Mouse (Mus musculus) urinary bladder, postnatal 14 days (tissue): ENCODE results near the gene Klf13.
A peak's percentile ranks its signal among the peaks of the same experiment; 100 is the strongest.

ENCODE experiments used
- DNase-seq: peaks from one replicate; pipeline ENCODE4 v3.0.0; 2021; ENCODE audit warnings: low spot score

The Klf13 gene

DNA sequence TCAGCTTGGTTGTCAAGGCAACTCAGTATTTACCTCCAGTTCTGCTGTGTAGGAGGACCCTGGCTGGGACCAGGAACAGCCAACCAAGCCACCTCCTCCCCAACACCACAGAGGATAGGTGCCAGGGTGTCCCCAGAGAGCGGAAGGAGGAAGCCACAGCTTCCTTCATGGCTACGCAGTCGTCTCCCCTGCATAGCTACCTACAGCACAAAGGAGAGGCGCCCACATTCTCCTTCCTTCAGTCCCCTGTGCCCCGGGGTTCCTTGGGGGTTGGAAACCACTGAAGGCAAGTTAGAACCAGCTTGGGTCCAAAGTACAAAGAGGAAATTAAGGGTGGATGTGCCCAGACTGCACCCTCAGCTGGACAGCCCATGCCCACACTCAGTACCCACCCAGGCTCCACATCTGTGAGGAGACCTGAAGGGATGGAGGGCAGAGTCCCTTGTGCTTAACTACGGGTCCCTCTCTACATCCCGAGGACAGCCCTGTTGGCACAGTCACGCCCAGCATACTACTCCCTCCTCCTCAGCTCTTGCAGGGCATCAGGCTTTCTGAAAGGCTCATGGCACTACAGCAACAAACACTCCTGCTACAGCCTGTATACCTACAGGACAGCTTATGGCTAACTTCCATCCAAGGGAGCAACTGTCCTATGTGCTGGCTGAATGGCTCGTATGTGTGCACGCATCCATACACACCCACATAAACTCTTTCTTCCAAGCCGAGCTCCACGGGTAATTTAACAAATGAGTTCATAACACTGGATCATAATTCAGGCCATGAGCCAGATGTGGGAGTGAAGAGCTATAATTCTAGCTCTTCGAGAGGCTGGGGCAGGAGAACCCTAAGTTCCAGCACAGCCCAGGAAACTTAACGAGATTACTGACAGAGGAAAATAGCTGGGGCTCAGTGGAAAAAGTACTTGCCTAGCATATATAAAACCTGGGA is 13.0 kb downstream of the Klf13 start:
- peak; percentile 50 for DNase-seq

DNA sequence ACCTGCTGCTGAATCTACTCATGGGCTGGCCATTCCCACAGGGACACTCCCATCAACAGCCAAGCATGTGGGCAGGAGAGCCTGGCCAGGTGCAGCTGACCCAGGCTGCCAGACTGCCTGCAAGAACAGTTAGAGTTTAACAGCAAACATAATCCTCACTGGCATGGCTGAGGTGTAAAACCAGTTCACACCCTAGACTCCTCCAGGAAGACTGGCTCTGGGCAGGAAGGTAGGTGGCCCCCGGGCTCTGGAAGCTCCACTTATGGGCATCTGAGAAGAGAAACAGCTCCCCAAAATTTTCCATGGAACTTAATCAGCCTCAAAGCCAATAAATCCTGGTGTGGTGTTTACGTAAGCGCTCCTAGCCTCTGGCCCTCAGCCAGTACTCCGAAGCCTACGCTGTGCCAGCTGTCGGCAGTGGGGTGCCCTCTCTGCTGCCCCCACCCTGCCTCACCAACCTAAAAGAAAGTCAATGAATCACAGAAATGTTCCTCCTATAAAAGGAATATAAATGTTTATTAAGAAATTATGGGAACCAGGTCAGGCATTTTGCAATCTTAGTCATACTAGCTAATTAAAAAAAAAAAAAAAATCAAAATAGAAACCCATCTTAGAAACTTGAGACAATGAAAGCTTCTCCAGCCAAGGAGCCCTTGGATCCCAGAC is 13.8 kb downstream of the Klf13 start:
- peak; percentile 77 for DNase-seq

DNA sequence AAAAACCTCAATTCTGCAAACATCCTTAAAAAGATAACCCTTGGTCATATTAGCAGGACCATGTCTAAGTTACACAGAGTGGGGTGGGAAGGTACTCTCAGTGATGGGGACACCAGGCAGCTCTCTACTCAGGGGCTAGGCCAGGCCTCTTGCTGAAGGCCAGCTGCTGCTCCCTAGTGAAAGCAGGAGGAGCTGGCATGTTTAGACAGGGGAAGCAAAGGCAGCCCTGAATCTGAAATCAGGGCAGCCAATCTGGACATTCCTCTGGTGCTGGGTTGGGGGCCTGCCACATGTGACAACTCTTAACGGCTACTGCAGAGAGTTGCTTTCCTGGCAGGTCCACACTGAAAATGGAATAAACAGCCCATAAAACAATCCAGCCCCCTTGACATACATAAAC is 14.6 kb downstream of the Klf13 start:
- no peak for DNase-seq

DNA sequence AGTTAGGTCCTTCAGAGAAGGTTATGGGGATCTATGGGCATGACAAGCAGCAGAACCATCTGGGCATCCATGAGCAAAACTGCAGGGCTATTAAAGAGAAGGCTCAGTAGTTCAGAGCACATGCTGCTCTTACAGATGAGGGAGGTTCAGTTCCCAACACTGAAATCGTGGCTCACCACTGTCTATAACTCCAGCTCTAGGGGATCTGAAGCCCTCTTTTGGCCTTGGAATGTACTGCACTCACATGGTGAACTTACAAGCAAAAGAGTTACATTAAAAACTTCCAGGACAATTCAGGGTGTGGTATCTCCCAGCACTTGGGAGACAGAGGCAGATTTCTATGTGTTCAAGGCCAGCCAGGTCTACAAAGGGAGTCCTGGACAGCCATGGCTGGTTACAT is 15.7 kb downstream of the Klf13 start:
- no peak for DNase-seq

DNA sequence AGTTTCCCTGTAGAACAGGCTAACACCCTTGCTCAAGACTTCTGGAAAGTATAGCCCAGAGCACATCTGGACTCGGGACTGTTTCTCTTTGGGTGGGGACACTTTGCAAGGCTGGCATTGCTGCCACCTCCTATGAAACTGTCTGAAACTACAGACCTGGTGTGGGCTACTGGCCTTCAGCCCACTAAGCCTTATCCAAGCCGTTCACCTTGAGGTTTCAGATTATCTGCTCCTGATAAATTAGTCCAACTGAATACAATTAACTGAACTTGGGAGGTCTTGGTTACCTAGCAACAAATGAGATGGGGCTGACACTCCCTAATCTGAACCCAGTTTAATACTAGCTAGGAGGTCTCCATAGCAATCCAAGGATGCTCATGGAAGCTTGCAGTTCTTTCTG is 16.1 kb downstream of the Klf13 start:
- no peak for DNase-seq

DNA sequence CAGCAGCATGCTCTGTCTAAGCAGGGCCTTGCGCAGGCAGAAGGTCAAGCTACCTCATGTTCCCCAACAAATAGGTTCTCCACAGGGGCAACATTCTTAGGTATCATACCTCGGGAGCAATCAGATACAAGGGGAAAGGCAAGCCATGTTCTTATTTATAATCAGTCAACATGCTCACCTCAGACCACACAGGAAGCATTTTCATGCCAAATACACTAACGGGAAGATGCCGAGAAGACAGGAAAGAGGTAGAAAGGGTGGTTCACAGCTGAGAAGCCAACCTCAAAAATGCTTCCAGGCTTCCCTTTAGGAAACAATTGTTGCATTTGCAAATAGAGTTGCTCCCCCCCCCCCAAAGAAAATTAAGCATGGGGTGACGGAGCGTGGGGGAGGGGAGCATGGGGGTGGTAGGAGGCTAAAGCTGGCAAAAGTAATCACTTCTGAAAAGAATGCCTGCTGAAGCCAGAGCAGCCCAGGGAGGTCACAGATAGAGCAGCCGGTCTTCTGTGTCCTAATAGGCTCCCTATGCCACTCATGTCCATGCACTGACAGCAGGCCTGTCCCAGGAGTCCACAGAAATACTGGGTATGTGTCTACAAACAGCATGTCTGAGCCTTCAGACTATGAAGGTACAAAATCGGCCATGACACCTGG is 16.7 kb downstream of the Klf13 start:
- no peak for DNase-seq

DNA sequence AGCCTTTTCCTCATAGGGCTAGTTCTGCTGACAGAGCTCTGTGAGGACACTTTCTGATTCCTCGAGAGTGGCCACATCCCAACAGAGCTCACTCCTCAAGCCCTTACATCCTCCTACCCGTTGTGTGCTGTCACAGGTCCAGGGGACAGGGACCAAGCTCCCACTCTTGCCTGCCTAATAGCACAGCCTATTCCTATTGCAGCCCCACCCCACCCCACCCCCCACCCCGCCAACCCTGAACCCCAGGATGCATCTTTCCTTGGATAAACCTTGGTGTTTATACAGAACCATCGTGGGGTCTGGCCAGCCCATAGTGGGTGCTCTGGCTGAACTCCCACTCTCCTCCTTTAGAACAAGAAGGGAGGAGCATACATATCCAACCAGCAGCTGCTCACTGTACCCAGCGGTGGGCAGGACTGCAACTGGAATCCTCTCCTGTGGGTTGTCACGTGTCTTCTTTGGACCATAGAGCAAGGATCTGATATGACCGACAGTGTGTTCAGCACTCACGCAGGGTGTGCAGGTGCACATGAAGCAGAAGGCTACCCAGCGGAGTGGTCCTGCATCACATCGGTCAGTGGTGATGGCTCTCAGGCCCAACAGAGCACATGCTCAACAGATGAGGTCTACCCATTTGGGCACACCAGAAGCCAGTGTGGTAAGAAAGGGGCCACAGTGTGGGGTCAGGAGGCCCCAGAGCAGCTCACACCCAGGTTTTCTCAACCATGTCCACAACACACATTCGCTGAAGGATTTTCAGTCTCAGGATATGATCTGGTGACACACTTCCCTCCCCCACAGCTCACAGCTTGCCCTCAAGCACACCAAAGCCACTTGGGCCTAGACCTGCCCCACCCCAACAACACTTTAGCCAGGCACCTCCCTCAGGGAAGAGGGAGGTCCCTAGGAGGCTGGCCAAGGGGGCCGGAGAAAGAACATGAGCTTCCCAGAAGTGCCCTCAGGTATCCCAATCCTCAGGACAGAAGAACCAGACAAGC is 19.6 kb downstream of the Klf13 start:
- DNase-seq = no peak

DNA sequence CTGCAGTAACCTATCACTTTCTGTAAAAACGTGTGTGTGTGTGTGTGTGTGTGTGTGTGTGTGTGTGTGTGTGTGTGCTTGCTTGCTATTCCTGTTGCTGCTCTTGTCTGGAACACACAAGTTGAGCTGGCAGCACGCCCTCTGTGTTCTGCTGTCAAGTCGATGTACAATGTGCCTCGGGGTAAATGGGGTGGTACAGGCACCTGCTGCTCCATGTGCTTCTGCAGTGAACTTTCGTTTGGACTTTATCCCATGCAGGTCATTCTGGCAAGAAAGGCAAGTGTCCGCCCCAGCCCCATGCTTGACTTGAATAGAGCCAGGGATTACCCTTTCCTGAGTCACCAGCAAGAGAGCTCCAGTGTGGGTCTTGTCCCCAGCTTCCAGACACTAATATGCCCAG is 21.0 kb downstream of the Klf13 start:
- peak; percentile 63 for DNase-seq

DNA sequence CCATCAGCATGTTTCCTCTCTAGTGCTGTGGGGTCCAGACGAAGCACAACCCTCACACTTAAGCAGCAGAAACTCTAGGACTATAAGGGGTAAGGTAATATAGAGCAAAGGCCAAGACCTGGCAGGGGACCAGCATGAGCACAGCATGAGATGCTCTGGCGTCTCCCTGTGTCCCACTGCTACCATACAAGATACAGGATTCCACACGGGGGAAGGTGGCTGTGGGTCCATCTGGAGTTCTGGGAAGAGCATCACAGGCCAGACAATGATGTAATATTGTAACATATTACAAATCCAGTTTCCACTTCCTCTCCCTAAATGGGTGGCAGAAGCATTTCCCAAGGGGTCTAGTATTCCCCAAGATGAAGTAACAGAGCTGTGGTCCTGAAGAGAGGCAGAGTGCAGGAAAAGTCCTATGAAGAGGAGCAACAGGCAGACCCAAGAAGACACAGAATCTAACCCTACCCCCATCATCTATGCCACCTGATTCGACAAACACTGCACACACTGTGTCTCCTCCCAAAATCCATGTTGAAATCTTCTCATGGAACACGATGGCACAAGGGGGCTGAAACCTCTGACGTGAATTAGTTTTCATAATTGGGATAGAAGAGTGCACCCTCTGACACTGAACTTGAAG is 22.3 kb downstream of the Klf13 start, which contains the start of gene E030018B13Rik:
Gene E030018B13Rik, plus strand, starts transcription at position 590 of the 640 bp plus-strand sequence.
- no peak for DNase-seq

DNA sequence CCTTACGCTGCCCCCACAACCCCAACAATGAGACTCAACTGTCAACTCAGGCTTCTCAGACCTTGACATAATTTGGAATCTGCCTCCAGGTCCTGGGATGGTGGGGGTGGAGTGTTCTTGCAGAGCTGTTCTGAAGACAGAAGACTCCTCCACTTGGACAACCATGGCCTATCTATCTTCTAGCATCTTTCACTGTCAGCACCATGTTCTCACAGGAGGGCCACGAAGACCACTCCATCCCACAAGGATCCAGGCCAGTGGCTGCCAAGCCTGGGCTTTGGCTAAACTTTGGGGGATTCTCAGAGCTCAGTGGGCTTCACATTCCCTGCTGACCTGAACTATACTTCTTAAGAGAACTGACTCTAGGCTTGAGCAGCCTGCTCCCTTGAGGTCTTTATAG is 23.8 kb downstream of the Klf13 start:
- no peak for DNase-seq

DNA sequence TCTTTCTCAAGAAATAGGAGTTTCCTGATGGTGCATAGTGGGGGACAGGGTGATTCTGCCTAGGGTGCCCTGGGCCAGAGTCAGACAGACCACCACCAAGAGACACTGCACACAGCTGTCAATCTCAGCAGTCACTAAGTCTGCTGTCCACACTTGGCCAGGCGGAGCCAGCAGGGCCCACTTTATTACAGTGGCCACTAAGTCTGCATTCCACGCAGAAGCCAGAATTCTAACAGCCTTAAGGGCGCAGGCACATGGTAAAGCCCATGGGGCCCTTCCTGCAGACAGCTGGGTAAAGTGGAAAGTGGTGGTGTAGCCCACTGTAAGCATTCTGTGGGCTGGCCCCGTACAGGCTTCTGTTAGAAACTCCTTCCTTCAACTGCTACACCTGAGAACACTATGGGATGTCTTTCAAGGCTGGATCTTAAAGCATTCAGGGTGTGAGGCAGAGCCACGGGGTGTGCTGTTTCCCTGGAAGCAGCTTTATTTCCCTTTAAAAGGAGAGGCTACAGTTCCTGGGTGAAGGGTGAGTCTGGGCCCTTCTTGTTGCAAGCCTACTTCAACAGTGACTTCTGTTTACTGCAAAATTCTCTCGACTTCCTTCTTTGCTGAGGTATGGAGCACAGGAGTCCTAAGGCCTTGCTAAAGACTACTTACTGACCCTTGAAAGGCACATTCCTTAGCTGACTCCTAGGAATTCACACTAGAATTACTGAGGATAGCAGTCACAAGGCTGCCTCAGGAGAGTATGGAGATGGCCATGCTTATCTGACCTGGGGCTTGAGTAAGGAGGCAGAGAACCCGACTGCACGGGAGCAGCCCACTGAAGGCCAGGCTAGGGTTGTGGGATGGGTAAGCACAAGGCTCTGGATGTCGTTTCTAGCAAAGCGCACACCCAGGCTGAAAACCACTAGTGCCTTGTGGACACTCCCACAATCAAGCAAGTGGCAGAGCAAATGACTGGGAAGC is 24.7 kb downstream of the Klf13 start:
- DNase-seq = no peak

DNA sequence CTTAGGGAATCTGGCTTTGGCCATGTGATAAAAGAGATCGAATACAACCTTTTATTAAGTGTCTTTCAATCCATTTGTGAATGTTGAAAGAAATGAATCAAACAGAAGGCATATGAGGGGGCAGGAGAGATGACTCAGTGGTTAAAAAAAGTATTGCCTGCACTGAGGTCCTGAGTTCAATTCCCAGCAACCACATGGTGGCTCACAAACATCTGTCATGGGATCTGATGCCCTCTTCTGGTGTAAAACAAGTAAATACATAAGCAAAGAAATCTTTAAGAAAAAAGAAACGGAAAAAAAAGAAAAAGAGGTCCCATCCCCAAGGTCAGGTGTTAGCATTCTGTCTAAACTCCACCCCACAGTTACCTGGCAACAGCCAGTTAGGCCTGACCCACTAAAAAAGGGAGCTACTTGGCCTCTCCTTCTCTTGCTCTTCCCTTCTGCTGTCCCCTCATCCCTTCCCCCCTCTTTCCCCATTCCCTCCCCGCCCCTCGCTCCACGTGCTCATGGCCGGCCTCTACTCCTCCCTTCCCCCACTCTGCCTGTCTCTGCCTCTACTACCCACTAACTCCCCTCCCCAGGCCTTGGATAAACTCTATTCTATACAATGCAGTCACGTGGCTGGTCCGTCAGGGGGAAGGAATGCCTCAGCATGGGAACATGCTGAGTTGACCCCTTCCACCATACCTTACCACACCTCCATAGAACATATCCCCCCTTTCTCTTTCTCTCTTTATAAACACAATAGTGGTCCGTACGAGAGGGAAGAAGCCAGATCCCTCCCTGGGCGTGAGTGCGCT is 25.6 kb downstream of the Klf13 start:
- DNase-seq = no peak

DNA sequence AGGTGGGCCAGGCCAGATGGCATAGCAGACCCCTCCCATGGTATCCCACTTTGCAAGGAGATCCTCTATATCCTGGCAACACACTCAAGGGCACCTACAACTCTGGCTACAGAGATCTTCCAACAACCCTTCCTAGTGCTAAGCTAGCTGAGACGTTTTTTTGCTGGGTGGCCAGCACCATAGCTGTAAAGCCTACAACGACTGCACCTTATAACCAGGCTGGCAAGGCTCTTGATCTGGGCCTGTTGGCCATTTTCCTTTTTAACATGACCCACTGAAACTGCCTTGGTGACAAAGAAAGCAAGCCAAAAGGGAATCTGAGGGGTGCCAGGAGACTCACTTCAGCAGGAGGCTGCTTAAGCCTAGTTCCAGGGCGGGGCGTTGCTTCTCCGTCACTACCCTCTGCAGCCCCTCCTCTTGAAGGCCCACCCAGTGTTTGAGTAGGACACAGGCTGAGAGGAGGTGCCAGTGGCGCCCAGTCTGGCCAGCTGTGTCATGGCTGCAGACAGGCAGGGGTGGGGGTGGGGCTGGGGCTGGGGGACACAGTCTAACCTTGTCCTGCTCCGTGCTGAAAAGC is 26.4 kb downstream of the Klf13 start:
- no peak for DNase-seq

DNA sequence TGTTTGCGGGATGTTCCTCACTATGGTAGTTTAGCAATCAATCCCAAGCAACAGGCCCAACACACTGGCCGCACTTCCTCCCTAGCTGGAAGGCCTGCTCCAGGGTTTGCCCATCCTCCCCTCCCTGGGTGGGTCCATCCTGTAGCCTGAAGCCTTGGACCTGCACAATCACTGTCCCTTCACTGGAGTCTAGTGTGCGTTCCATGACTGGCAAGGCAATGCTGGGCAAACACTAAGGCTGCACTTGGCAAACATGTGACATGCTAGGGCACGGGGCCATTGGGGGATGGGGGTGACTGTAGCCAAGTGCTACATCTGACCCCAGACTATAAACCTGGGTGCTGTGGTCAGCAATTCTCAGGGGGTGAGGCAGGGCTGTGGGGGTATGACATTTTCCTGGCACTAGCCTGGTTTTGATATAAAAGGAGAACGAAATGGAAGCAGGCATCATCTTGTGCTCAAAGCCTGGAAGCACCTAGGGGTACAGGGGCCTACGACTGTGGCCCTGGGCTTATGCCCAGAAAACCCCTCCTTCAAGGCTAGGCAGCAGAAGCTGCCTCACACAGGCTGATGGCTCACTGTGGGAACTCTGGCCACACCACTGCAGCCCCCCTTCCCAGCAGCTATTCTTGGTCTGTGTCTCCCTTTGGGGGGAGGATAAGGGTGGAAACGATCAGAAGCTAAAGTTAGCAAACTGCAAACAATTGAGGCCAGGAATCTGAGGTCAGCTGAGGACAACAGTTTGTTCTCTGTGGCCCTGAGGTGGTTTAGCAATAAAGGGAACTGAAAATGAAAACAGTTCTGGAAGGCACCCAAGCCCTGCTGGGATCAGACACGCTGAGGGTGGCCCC is 27.1 kb downstream of the Klf13 start:
- DNase-seq = peak; percentile 64

DNA sequence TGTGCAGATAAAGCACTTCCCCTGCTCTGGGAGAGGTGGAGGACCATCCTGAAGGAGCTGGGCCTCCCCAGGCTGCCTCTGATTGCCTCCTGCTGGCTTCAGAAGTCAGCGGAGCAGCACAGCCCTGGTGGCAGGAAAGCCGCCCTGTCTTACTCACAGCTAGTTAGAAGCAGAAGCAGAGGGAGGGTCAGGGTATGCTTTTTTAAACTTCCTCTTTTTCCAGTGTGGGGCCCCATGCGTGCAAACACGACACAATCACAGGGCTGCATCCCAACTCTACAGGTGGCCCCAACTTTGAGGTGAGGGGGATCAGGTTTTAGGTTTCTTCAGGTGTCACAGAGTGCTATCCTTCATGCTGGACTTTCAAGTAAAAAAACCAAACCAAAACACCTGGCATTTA is 27.8 kb downstream of the Klf13 start:
- DNase-seq = peak; percentile 46

DNA sequence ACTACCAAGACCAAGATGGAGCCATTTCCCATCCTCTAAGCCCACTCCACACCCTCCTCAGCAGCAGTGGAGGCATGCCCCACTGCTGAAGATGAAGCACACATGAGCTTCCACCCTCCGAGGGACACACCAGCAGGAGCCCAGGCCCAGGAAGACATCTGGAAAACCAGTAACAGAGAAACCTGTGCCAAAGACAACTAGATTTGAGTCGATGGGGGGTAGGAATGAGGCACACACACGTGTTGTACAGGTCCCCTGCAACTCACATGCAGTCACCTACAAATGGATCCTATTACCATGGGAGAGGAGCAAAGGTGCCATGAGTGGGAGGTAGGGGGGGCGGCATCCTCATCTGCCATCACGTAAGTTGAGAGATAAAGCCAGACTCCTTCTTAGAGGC is 28.5 kb downstream of the Klf13 start:
- DNase-seq = no peak

DNA sequence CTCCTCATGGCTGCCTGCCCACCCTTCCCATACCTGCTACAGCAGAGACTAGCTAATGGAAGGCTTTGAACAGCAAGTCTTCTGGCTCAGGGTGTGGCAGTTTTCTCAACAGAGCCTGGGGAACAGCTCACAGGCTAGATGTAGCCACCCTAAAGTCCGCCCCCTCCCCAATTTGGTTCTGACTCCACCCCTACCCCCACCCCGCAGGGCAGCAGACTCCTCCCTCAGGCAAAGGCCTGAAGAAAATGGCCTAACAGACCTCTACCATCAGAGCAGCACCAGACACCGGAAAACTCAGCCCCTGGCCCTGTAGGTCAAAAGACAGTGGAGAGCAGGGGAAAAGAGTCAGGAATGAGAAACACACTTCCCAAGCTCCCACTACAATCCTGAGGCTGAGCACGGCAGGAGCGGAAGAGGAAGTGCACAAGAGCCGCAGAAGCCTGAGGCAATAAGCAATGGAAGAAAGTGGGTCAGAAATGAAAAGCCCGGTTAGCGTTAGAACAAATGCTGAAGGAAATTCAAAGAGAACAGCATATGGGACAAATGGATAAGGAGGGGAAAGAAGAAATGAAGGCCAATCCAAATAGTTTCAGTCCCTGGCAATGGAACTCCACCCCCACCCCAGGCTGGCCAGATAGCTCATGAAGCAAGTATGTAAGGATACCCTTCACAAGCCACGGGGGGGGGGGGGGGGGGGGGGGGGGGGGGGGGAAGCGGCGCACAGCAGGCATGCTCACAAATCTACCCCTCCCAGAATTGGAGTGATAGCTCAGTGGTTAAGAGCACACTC is 30.0 kb downstream of the Klf13 start:
- DNase-seq = no peak
